ENCODE assay signal across 8 mouse cellular contexts in genomic region chr5:113155133-113155532, GRCm38 (mm10).
DNase-seq lines count a peak whose midpoint lies in the region; ATAC-seq and TF ChIP-seq lines count a peak whose summit lies in the region.

No protein-coding gene starts in this region.

- peak; percentile 67 for DNase-seq in kidney, adult 11 months
- peak; percentile 82 to 90 for DNase-seq in left cerebral cortex, postnatal 25 days (ENCODE audit: low spot score in 2 of 2)
- peak; percentile 66 for DNase-seq in naive thymus-derived CD4-positive, alpha-beta T cell, adult 2 months (ENCODE audit: low read depth)
- DNase-seq in stomach, postnatal 0 days (ENCODE audit: low spot score) = peak; percentile 84

- ATAC-seq in kidney, embryonic 16.5 days (ENCODE audit: low FRiP score, low TSS enrichment) = no peak
- ATAC-seq in erythroblast, adult 5-6 weeks (replicated peaks; ENCODE audit: low FRiP score, poor library complexity, severe bottlenecking) = peak; percentile 61; the same call in 1 of the 2 replicates
- no peak for ATAC-seq in hindbrain, embryonic 13.5 days (ENCODE audit: low FRiP score)
- ATAC-seq in stomach, postnatal 0 days (ENCODE audit: low FRiP score, low TSS enrichment) = no peak

- H3K9me3 ChIP-seq in kidney, embryonic 16.5 days (ENCODE audit: low read length) = no peaks in the 10 kb centered on the region
- no peaks in the 10 kb centered on the region for H3K9me3 ChIP-seq in hindbrain, embryonic 13.5 days
- H3K9me3 ChIP-seq in stomach, postnatal 0 days (ENCODE audit: control insufficient read depth, low read length) = no peaks in the 10 kb centered on the region

- peaks cover 55% of the 10 kb centered on the region for H3K4me1 ChIP-seq in kidney, embryonic 16.5 days (ENCODE audit: insufficient read depth, low read length)
- H3K4me1 ChIP-seq in bone marrow macrophage, adult 2 months (ENCODE audit: control insufficient read depth, insufficient read depth, low read length) = peaks cover 39% of the 10 kb centered on the region
- peaks cover 56% of the 10 kb centered on the region for H3K4me1 ChIP-seq in hindbrain, embryonic 13.5 days (replicated peaks)
- H3K4me1 ChIP-seq in stomach, postnatal 0 days (replicated peaks; ENCODE audit: control insufficient read depth, insufficient read depth) = peaks cover 5% of the 10 kb centered on the region; the same call in 1 of the 2 replicates

- TF ChIP-seq POLR2A in bone marrow macrophage, adult 2 months (IDR thresholded peaks at IDR 0.05; ENCODE audit: borderline replicate concordance, low read depth, low read length) = no peak

- no peak overlapping the region for H3K4me3 ChIP-seq in kidney, embryonic 16.5 days (ENCODE audit: low read length)
- no peak overlapping the region for H3K4me3 ChIP-seq in bone marrow macrophage, adult 2 months (ENCODE audit: insufficient read depth, low read length)
- no peak overlapping the region for H3K4me3 ChIP-seq in hindbrain, embryonic 13.5 days
- no peak overlapping the region for H3K4me3 ChIP-seq in stomach, postnatal 0 days (ENCODE audit: low read depth, low read length)

- TF ChIP-seq CTCF in bone marrow macrophage, adult 2 months (IDR thresholded peaks at IDR 0.05; ENCODE audit: low read depth, low read length) = peak; percentile 97
- peak; percentile 99 for TF ChIP-seq CTCF in stomach, postnatal 0 days (IDR thresholded peaks at IDR 0.05; ENCODE audit: low read depth)

- H3K36me3 ChIP-seq in kidney, embryonic 16.5 days (ENCODE audit: insufficient read depth, low read length) = no peaks in the 10 kb centered on the region
- H3K36me3 ChIP-seq in hindbrain, embryonic 13.5 days = no peaks in the 10 kb centered on the region
- H3K36me3 ChIP-seq in stomach, postnatal 0 days (ENCODE audit: control insufficient read depth, insufficient read depth, low read length) = no peaks in the 10 kb centered on the region

- WGBS in kidney, embryonic 16.5 days = 5% methylated on average over 8 of the region's 8 CpGs
- WGBS in hindbrain, embryonic 13.5 days = 5% methylated on average over 8 of the region's 8 CpGs
- WGBS in stomach, postnatal 0 days = 6% methylated on average over 8 of the region's 8 CpGs

- H3K9ac ChIP-seq in kidney, embryonic 16.5 days (replicated peaks; ENCODE audit: low read length) = no peak overlapping the region
- no peak overlapping the region for H3K9ac ChIP-seq in hindbrain, embryonic 13.5 days
- no peak overlapping the region for H3K9ac ChIP-seq in stomach, postnatal 0 days (ENCODE audit: low read length)

- H3K27ac ChIP-seq in kidney, embryonic 16.5 days (ENCODE audit: low read length) = no peak overlapping the region
- H3K27ac ChIP-seq in bone marrow macrophage, adult 2 months (ENCODE audit: insufficient read depth, low read depth, low read length) = no peak overlapping the region
- H3K27ac ChIP-seq in hindbrain, embryonic 13.5 days = no peak overlapping the region
- peak overlapping the region; percentile 49; the same call in 1 of the 2 replicates for H3K27ac ChIP-seq in stomach, postnatal 0 days (replicated peaks)

- no peaks in the 10 kb centered on the region for H3K27me3 ChIP-seq in kidney, embryonic 16.5 days (ENCODE audit: insufficient read depth, low read length)
- H3K27me3 ChIP-seq in hindbrain, embryonic 13.5 days = no peaks in the 10 kb centered on the region
- H3K27me3 ChIP-seq in stomach, postnatal 0 days (ENCODE audit: control insufficient read depth, insufficient read depth, low read length) = no peaks in the 10 kb centered on the region

- no peak overlapping the region for H3K4me2 ChIP-seq in kidney, embryonic 16.5 days (replicated peaks; ENCODE audit: low read depth, low read length)
- 0 out of 2 replicates have a peak overlapping the region, but pooled peaks have one; percentile 4 for H3K4me2 ChIP-seq in hindbrain, embryonic 13.5 days
- H3K4me2 ChIP-seq in stomach, postnatal 0 days (replicated peaks; ENCODE audit: low read depth) = no peak overlapping the region

- intact Hi-C loops in left cerebral cortex, postnatal 25 days (cut with DNase I) = loop anchor here (1.0 to 2.0 kb wide), 2 partner anchors 44 to 56 kb away; no protein-coding TSS in a partner anchor

- no peak for TF ChIP-seq EP300 in stomach, postnatal 0 days (optimal IDR thresholded peaks at IDR 0.05)
